Mouse (Mus musculus): ENCODE data around the gene Tor1a.

DNA sequence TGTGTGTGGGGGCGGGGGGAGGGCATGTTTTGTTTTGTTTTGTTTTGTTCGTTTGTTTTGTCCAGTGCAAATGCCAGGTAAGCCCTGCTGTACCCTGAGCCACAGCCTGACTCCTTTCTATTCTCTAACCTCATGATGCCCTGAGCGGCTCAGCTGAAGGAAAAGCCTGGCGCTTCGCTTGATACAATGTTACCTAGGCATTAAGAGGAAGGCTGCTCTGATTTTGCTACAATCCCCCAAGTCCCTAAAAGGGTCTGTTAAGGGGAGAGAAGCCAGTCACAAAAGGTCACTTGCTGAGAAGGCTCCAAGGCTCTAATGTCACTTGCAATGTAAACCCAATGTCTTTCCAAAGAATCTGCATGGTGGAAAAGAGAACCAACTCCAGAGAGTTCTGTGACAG, 52.4 kb downstream of the Tor1a start:
- no peak for TF ChIP-seq CTCF (IDR thresholded peaks at IDR 0.05)
- TF ChIP-seq EP300 (IDR thresholded peaks at IDR 0.05), result no peak

All from lung, postnatal 0 days (tissue).